Mouse (Mus musculus): ENCODE results near the gene Ppp1r18. TPM values are rescaled to one million over a fixed set of nuclear protein-coding genes. Genes with fewer than 3 reads are reported as not detected.

Gene Ppp1r18
- polyA plus RNA-seq (2015; fragmentation: Nextera tagmentation; extraction: Ambion mirVana): 20.8 and 21.9 TPM in 2 replicates

GRCm38 (mm10) chr17:35865481-35866280, at the start of gene Ppp1r18:
Gene Ppp1r18 (plus strand): TSS chr17:35865593.
- peak within 1 kb of the TSS; percentile 76 for H3K4me2 ChIP-seq (replicated peaks)
- H3K27me3 ChIP-seq: no peaks in the 10 kb centered on the region
- under 1% methylated on average over 45 of the region's 48 CpGs for WGBS
- no peaks in the 10 kb centered on the region for H3K36me3 ChIP-seq
- H3K27ac ChIP-seq (replicated peaks): peak within 1 kb of the TSS; percentile 97
- peaks cover 64% of the 10 kb centered on the region for H3K4me1 ChIP-seq
- peak; percentile 47 for ATAC-seq (replicated peaks)
- peak within 1 kb of the TSS; percentile 64 for H3K4me3 ChIP-seq
- H3K9ac ChIP-seq (replicated peaks): peak within 1 kb of the TSS; percentile 89
- H3K9me3 ChIP-seq: no peaks in the 10 kb centered on the region

- Histone ChIP-seq H3K27ac (replicated peaks) (no peak overlapping the region), H3K4me3 (no peak overlapping the region), H3K36me3 (no peaks in the 10 kb centered on the region), H3K27me3 (no peaks in the 10 kb centered on the region; the same call in 1 of the 2 replicates), H3K4me1 (peaks cover 8% of the 10 kb centered on the region), H3K9me3 (no peaks in the 10 kb centered on the region), H3K9ac (replicated peaks) (no peak overlapping the region), H3K4me2 (replicated peaks) (no peak overlapping the region)
- 75% methylated on average over 7 of the region's 7 CpGs for WGBS
- ATAC-seq (replicated peaks): no peak
Measured at GRCm38 (mm10) chr17:35815836-35816235, 49.6 kb upstream of the Ppp1r18 start.

GRCm38 (mm10) chr17:35816686-35817085, 48.7 kb upstream of the Ppp1r18 start:
- WGBS: 46% methylated on average over 8 of the region's 14 CpGs

GRCm38 (mm10) chr17:35817226-35817625, 48.2 kb upstream of the Ppp1r18 start:
- WGBS: 59% methylated on average over 10 of the region's 10 CpGs
- Histone ChIP-seq H3K9ac (replicated peaks) (no peak overlapping the region), H3K4me2 (replicated peaks) (no peak overlapping the region), H3K9me3 (no peaks in the 10 kb centered on the region), H3K27ac (replicated peaks) (no peak overlapping the region), H3K36me3 (no peaks in the 10 kb centered on the region), H3K4me3 (no peak overlapping the region), H3K4me1 (peaks cover 22% of the 10 kb centered on the region), H3K27me3 (no peaks in the 10 kb centered on the region; the same call in 1 of the 2 replicates)
- no peak for ATAC-seq (replicated peaks)

More at GRCm38 (mm10) chr17:35816686-35817085, 48.7 kb upstream of the Ppp1r18 start:
- ATAC-seq (replicated peaks): no peak
- Histone ChIP-seq H3K36me3 (no peaks in the 10 kb centered on the region), H3K27me3 (no peaks in the 10 kb centered on the region; the same call in 1 of the 2 replicates), H3K27ac (replicated peaks) (no peak overlapping the region), H3K4me2 (replicated peaks) (no peak overlapping the region), H3K4me3 (no peak overlapping the region), H3K4me1 (peaks cover 16% of the 10 kb centered on the region), H3K9ac (replicated peaks) (no peak overlapping the region), H3K9me3 (no peaks in the 10 kb centered on the region)

GRCm38 (mm10) chr17:35820111-35820510, 45.3 kb upstream of the Ppp1r18 start:
- H3K4me3 ChIP-seq: no peak overlapping the region
- H3K9me3 ChIP-seq: no peaks in the 10 kb centered on the region
- no peak for ATAC-seq (replicated peaks)
- no peak overlapping the region for H3K4me2 ChIP-seq (replicated peaks)
- H3K9ac ChIP-seq (replicated peaks): no peak overlapping the region
- peaks cover 33% of the 10 kb centered on the region for H3K4me1 ChIP-seq
- H3K27me3 ChIP-seq: no peaks in the 10 kb centered on the region; the same call in 1 of the 2 replicates
- no peak overlapping the region for H3K27ac ChIP-seq (replicated peaks)
- H3K36me3 ChIP-seq: no peaks in the 10 kb centered on the region
- WGBS: 86% methylated on average over 5 of the region's 5 CpGs

- Histone ChIP-seq H3K27ac (replicated peaks) (peak within 1 kb of the TSS; percentile 90), H3K27me3 (no peaks in the 10 kb centered on the region; the same call in 1 of the 2 replicates), H3K9me3 (no peaks in the 10 kb centered on the region), H3K4me3 (peak within 1 kb of the TSS; percentile 86), H3K4me1 (peaks cover 33% of the 10 kb centered on the region), H3K36me3 (peaks cover 12% of the 10 kb centered on the region; the same call in 1 of the 2 replicates), H3K4me2 (replicated peaks) (peak within 1 kb of the TSS; percentile 86), H3K9ac (replicated peaks) (peak within 1 kb of the TSS; percentile 80)
- peak; percentile 42 for ATAC-seq (replicated peaks)
- WGBS: under 1% methylated on average over 62 of the region's 62 CpGs
Measured at GRCm38 (mm10) chr17:35821439-35822430, 43.7 kb upstream of the Ppp1r18 start, which contains the start of gene Ier3. Gene Ier3 (plus strand): TSS chr17:35821684.

- peaks cover 33% of the 10 kb centered on the region for H3K4me1 ChIP-seq
- H3K27ac ChIP-seq (replicated peaks): peak overlapping the region; percentile 90
- peak overlapping the region; percentile 80 for H3K9ac ChIP-seq (replicated peaks)
- ATAC-seq (replicated peaks): peak; percentile 33; the same call in 1 of the 2 replicates
- H3K4me2 ChIP-seq (replicated peaks): peak overlapping the region; percentile 86
- 3% methylated on average over 11 of the region's 11 CpGs for WGBS
- peaks cover 17% of the 10 kb centered on the region for H3K36me3 ChIP-seq
- peak overlapping the region; percentile 86 for H3K4me3 ChIP-seq
- H3K9me3 ChIP-seq: no peaks in the 10 kb centered on the region
- H3K27me3 ChIP-seq: no peaks in the 10 kb centered on the region; the same call in 1 of the 2 replicates
Measured at GRCm38 (mm10) chr17:35822564-35822963, 42.8 kb upstream of the Ppp1r18 start.

GRCm38 (mm10) chr17:35822964-35823937, 42.1 kb upstream of the Ppp1r18 start, which contains the start of gene Flot1:
Gene Flot1 (plus strand): TSS chr17:35823230.
- H3K9ac ChIP-seq (replicated peaks): peak within 1 kb of the TSS; percentile 80
- H3K27ac ChIP-seq (replicated peaks): peak within 1 kb of the TSS; percentile 90
- H3K36me3 ChIP-seq: peaks cover 20% of the 10 kb centered on the region
- peak; percentile 92 for ATAC-seq (replicated peaks)
- no peaks in the 10 kb centered on the region; the same call in 1 of the 2 replicates for H3K27me3 ChIP-seq
- WGBS: under 1% methylated on average over 44 of the region's 47 CpGs
- peak within 1 kb of the TSS; percentile 86 for H3K4me3 ChIP-seq
- H3K9me3 ChIP-seq: no peaks in the 10 kb centered on the region
- peak within 1 kb of the TSS; percentile 86 for H3K4me2 ChIP-seq (replicated peaks)
- peaks cover 33% of the 10 kb centered on the region for H3K4me1 ChIP-seq

- no peaks in the 10 kb centered on the region for H3K9me3 ChIP-seq
- H3K9ac ChIP-seq (replicated peaks): peak overlapping the region; percentile 80; the same call in 1 of the 2 replicates
- peaks cover 33% of the 10 kb centered on the region for H3K4me1 ChIP-seq
- no peaks in the 10 kb centered on the region; the same call in 1 of the 2 replicates for H3K27me3 ChIP-seq
- WGBS: 68% methylated on average over 7 of the region's 7 CpGs
- H3K36me3 ChIP-seq: peaks cover 25% of the 10 kb centered on the region
- ATAC-seq (replicated peaks): no peak
- no peak overlapping the region; the same call in 1 of the 2 replicates for H3K27ac ChIP-seq (replicated peaks)
- H3K4me2 ChIP-seq (replicated peaks): peak overlapping the region; percentile 86; the same call in 1 of the 2 replicates
- peak overlapping the region; percentile 86 for H3K4me3 ChIP-seq
Measured at GRCm38 (mm10) chr17:35824402-35824801, 41.0 kb upstream of the Ppp1r18 start.

- H3K4me3 ChIP-seq: no peak overlapping the region
- H3K36me3 ChIP-seq: peaks cover 25% of the 10 kb centered on the region
- H3K9ac ChIP-seq (replicated peaks): no peak overlapping the region
- H3K27me3 ChIP-seq: no peaks in the 10 kb centered on the region; the same call in 1 of the 2 replicates
- WGBS: 89% methylated on average over 13 of the region's 13 CpGs
- no peaks in the 10 kb centered on the region for H3K9me3 ChIP-seq
- H3K4me2 ChIP-seq (replicated peaks): no peak overlapping the region
- no peak overlapping the region for H3K27ac ChIP-seq (replicated peaks)
- no peak for ATAC-seq (replicated peaks)
- peaks cover 41% of the 10 kb centered on the region for H3K4me1 ChIP-seq
Measured at GRCm38 (mm10) chr17:35825109-35825850, 40.1 kb upstream of the Ppp1r18 start.
